Mouse (Mus musculus) left cerebral cortex, adult 9 months (tissue): ENCODE measurements at regions not wholly inside any gene's neighbourhood (a gene's known extent, or its start where the extent isn't known, plus 50 kb on each side); places are given as distances from the start of the nearest gene placed in this dataset.
"Not testable (repeated sequence)": the region's sequence is repeated elsewhere in the genome, so short reads cannot be mapped to it uniquely, and the experiment has no call there.

ENCODE experiments used
- DNase-seq, 2 experiments: peaks; one replicate each; pipeline ENCODE4 v3.0.0; 2022; ENCODE audit warnings: low spot score in 2 of 2

DNA sequence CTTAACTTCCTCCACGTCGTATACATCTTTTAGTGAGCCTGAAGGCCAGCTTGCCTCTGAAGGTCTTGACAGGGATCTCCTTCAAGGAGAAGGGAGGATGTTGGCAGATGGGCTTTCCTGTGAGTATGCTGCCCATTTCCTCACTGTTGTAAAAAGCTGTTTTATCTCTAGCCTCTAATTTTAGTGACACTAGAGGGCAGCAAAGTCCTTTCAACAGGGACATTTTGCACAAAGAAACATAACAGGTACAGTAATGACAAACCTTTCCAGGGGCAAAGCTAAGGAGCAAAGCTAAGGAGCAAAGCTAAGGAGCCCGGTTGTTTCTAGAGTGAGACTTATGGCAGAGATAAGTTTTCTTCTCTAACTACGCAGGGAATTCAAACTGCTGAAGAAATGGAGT, 59.0 kb upstream of the Kbtbd8 start:
- DNase-seq, result peak in 1 of 2 experiments; percentile 55

DNA sequence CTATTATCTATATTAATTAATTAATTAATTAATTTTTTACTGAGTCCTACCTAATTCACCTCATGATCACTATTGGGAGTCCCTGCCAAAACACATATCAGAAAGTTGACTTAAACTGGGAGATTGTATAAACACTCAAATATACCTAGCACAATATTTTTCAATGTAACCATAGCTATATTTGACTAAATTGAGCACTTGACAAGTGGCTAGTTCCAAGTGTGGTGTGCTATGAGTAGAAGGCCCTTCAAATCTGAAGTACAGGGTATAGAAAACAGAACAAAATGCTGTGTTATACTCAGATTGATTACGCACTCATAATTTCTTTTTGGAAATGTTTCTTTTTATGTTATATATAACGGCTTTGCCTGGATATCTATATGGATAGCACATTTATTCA, 60.8 kb upstream of the Kbtbd8 start:
- DNase-seq, result no peak

DNA sequence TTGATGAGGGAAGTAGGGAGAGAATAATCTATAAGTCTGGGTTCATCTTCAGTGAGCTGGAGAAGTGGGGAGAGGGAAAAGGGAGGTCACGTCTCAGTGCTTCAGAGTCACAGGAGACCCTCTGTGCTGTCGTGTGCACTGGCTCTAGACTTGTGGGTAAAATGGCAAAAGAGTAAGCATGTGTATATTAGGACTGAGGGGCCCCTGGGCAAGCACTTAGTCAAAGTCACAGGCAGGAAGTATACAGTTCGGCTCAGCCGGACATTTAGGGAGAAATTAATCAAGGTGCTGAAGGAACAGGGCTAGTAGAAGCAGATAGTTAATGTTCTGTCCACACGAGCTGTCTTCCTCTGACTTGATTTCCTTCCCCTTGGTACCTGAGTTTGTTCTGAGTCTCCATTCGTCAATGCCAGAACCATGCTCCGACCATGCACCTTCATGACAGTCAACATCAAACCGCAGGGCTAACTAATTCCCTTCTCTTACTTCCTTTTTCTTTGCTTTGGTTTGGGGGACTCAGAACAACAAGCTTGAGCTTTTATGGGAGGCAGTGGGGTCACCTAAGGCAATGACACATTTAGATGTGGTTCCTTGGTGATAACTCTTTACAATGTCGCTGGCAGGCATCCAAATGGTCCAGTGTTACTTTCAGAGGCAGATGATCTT, 63.2 kb upstream of the Kbtbd8 start:
- no peak for DNase-seq

DNA sequence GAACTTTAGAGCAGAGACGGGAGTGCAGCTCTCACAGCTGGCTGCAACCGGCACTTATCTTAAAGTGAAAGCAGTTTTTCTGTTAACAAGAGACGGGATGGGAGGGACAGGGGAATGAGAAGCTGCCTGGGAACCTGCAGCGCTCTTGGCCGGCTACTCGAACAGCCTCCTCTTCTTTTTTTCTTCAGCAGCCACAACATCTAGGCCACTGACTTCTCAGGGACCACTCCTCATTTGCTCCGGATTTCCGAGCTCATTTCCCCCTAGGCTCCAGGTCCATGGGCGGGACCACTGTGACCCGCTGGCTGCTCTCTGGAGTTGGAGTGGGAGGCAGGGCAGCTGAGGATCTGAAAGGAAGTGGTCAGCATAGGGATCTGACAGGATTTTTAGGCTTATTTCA, 75.7 kb upstream of the Kbtbd8 start:
- DNase-seq, result not testable (repeated sequence)

DNA sequence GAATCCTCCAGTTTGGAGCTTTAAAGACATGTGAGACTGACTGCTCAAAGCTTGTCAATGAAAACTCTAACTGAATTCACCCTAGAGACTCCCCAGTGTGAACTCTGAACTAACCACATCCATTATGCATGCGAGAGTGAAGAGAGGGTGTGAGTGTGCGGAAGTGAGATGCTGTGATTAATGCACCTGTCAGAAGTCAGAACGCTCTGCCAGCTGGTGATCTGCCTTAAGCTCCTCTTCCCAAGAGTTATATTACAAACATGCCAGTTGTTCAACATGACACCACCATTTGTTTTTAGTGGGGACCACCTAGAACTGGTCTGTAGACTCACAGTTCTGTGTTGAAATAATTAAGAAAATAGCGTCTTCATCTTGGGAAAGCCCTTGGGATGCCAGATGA, 92.8 kb upstream of the Kbtbd8 start:
- no peak for DNase-seq

DNA sequence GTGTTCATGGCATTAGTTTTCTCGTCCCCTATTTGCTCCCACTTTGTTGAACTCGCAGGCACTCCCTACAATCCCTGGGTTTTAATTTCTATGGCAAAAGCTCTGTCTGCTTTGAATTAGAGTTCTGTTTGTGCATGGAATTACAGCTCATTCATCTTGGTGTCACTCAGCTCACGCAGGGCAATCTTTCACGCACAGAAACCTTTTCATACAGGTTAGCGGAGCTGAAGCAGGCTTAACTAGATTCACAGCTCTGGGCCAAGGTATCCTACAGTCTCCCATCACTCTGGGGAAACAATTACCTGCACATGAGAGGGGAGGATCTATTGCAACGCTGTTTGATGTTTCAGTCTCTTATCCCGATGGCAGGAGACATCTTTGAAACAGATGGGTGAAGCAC, 95.3 kb upstream of the Kbtbd8 start:
- DNase-seq, result no peak

DNA sequence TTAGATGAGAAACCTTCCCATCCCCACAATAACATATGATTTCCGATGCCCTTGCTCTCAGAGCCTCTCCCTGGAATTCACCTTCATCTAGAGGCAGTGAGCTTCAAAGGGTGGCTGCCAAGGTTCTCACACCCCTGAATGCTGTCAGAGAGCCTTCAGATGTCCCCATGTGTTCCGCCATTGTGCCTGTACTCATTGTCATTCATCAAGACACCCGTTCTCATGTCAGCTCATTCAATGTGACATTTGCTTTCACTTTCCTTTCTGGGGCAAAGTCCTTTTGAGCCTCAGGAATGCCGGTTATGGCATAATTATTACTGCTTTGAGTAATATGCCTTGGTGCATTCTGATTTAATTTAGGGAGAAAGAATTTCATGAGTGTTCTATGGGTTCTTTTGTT, 99.1 kb upstream of the Kbtbd8 start:
- no peak for DNase-seq

DNA sequence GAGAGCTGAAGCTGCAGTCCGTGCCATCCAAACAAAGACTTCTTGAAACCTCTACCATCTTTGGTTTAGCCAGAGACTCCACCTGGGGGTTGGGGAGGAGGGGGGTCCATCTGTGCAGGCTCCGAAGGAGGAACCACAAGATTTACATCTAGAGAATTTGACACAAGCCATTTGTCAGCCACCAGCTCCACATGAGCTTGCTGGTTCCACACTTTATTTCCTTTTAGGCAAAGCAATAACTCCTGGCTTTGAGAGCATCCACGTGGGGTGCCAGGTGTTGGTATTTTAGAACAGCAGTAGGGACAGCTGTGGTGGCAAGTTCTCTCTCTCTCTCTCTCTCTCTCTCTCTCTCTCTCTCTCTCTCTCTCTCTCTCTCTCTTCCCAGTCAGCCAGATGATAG, 99.6 kb upstream of the Kbtbd8 start:
- DNase-seq, result no peak

DNA sequence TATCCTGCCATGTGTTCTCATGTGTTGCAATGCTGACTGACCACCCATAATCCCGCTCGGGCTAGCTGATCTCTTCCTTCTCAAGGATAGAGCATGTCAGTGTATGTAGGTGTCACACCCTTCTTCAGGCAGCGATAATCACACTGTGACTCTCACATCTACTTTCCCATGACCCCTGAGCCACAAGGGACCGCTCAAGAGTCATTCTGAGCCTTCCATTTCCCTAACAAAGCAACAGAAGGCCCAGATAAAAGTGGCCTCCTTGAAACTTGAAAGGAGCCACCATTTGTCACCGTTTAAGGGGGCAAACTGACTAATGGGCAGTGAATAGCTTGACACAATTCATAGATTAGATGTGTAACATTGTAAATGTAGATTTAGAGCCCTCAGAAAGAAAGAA, 103.9 kb upstream of the Kbtbd8 start:
- no peak for DNase-seq

DNA sequence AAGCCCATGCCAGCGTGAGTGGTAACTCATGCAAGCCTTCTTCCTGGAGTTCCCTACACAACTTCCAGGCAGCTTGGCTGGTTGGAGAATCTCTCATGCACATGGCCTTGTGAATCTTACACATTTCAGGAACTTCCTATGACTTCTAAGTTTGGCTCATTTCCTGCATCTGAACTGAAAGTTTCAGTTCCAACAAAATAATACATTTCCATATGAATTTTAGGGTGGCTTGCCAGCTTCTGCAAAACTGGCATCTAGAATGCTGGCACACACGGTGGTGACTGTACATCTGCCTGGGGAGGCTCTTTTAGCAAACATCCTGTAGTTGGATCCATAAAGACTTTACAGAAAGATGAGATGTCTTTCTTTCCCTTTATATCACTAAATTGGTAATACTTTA, 110.6 kb upstream of the Kbtbd8 start:
- DNase-seq, result peak in 1 of 2 experiments; percentile 14

DNA sequence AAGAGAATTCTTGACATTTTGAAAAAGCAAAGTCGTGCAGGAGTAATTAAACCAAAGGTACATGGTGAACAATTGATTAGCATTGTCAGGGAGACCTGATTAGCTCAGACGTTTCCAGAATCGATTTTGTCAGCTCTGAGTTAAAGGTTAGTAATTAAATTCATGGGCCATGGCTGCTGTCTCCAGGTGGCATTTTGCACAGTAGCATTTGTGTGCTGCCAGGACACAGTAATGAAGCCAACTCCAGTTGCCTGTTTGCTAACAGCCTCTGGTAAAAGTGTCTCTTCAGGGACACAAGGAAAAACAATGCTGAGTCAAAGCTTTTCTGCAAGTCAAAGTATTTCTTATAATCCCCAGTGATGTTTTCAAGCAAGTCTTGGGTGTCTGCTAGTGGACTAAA, 113.3 kb upstream of the Kbtbd8 start:
- no peak for DNase-seq

DNA sequence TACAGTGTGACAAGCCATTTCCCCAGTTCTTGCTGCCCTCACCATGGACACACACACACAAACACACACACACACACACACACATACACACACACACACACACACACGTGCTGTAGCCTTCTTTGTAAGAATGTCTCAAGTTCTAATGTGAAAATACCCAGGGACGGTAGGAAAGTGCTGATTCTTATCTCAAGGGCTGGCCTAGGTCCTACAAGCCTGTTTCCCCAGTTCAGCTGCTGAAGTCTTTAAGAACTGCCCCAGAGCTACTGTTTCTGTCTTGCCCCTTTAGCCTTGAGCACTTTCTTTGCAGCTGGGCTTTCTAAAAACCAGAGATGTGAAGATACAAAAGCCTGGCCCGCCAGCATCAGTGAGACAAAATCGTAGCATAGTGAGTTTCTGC, 117.5 kb upstream of the Kbtbd8 start:
- DNase-seq, result no peak

DNA sequence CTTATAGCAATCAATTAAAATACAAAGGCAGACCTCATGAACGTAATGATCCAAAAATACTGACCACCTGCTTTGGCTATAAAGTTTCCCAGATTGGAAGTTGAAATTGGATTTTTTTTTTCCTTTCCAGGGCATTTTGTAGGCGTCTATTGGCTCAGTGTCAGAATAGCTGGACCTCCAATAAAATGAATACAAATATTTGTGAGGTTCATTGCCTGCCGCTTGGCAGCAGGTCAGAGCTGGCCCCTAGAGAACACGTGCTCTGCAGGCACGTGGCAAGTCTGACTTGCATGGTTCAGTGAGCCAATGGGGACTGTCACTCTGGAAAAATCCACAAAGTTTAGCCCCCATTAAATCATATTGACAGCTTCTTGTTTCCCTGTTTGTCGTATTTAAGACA, 118.0 kb upstream of the Kbtbd8 start:
- DNase-seq, result no peak

DNA sequence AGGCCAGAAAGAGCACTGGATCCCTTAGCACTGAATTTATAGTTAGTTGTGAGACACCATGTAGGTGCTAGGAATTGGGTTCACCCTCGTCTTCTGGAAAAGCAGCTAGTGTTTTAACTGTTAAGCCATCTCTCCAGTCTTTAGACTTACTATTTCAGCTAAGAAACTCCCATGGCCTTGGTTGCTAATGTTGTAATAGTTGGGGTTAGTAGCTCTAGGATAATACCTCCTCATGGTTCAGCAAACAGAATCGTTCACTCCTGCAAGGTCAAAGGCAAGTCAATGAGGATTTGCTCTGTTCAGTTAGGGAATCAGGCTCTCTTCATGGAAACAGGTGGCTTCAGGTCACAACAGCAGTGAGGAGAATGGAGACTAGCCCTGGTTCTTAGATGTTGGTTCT, 118.7 kb upstream of the Kbtbd8 start:
- DNase-seq, result no peak

DNA sequence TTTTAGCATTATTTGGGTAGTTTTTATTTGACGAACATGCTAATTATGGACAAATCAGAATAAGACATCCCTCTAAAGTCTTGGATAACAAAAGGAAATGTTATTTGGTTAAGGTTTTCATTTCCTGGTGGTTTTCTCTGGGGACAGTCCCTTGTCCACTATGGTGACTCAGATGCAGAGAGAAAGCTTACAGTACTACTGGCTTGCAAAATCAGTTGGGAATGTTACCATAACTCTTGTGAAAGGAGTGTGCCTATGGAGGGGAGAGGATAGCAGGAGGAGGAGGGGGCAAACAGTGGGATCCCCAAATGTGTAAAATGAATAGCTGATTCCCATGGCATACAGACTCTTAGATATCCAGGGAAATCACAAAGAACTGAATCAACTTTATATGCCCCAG, 122.7 kb upstream of the Kbtbd8 start:
- DNase-seq, result no peak

DNA sequence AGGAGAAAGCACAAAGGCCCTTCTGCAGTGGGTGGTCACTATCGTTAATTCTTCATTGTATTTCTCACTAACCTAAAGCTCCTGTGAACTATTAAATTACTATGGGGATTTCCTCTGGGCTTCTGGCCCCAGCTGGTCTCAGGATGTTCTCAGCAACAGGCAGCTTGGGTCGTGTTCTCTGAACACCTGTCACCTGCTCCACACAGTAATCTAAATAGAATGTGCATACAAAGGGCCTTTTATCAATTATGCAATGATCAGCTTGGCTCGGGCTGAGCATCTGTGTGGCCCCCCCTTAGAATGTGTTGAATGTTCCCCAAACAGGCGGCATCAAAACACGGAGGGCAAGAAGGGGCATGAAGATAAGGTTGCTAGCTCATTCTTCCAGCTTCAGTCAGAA, 129.6 kb upstream of the Kbtbd8 start:
- no peak for DNase-seq

DNA sequence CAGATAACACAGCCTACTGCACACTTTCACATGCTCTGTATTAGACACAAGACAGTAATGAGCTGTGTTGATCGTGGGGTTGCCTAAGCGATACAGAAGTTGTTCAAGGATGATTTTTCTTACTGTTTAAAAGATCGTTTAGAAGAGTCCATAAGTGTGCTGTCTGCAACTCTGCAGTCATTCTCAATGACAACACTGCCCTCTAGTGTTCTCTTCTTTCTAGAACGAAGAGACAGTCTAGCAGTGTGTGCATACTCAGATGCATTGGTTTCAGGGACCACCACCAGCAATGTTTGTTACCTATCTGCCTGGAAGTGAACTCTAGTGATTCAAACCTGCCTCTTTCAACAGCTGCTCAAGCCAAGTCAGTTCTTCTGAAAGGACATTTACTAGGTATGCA, 130.7 kb upstream of the Kbtbd8 start:
- peak in 1 of 2 experiments; percentile 43 for DNase-seq

DNA sequence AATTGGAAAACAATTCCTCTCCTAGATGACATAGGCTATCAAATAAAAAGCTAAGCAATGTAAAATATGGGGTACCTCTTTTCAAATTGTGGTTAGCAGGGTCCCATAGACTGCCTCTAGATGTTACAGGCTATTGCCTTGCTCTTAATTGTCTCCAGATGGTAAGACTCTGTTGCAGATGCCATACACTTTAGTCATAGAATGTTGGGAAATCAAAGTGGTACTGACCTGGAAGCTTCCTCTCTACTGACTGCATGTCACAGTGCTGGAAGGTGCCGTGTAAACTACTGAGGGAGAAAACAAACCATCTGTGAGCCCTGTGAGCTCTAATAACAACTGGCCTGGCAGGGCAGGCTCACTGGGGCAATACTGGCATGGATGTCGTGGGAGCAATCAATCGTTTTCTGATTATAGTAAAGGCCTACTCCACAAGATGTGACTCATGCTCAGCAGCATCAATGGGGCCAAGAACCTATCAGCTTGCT, 132.6 kb upstream of the Kbtbd8 start:
- DNase-seq, result no peak

DNA sequence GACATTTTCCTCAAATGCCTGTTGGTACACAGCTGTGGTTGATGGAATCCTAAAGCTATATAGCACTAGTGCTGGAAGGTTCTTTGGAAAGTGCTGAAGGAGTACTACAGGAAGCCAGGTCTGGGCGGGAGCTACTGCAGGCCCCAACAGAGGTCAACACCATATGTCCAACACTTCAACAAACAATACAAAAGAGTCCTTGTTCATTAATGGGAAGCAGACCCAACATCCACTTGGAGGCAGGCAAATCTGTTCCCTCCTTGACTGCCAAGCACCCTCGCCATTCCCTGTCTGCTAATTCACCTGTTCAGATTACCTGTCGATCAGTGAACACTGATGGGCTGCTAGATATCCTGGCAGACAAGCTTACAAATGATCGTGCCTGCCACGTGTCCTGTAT, 148.4 kb upstream of the Kbtbd8 start:
- DNase-seq, result no peak

DNA sequence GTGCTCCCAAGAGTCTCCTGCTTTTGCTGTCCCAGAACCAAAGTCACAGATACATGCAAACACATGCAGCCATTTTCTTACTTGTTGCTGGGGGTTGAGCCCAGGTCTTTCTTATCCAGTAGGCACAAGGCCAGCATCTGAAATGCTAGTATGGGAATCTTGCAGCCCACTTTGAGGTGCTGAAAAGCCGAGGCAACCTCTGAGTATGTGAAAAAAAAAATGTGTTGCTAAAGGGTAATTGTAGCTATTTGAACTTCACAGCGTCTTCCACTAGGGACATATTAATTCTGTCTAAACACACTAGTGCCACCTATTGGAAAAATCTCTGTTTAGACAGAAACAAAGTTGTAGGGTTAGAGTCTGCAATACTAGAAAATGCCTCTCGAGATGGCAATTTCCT, 150.1 kb upstream of the Kbtbd8 start:
- DNase-seq, result peak in 1 of 2 experiments; percentile 11

DNA sequence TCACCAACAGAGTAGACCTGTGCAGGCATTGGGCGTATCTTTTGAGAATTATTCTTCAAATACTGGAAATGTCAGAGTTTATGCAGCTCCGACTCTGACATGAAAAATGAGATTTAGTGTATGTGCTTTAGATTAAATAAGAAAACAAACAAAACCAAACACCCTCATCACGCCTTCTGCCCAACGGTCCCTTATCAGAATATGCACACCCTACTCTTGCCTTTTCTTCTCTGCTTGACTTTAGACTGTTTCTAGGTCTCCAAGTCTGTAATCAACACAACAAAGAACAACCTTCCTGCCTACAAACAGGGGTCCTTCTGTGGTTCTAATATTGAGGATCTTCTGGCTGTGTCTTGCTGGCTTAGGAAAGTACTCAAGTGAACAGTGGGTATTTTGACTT, 153.8 kb upstream of the Kbtbd8 start:
- DNase-seq, result no peak

DNA sequence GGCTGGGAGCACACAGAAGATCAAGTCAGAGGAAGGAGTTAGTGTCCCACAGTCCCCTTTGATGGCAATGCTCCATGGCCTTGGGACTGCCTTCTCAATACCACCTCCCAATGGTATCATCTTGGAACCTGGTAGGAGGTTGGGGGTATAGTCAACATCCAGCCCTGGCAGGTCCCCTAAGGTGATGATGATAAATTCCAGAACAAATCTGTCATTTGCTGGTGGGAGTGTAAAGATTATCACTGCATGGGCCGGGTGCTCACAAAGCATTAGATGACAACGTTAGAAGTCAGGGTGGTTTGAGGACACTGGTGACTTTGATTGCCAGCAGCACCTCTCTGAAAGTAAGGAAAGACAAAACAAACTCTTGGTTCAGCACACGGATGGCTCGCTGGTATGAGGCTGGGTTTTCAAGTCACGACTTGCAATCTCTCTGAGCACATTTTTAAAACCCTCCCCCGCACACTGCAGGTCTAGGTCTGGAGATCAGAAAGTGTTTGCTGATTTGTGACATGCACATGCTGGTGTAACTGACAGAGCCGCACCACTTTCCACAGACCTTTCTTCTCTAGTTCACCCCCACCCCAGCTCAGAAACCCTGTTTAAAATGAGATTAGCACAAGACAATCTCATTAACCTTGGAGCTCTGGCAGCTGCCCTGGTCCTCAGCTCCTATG, 154.5 kb upstream of the Kbtbd8 start:
- no peak for DNase-seq

DNA sequence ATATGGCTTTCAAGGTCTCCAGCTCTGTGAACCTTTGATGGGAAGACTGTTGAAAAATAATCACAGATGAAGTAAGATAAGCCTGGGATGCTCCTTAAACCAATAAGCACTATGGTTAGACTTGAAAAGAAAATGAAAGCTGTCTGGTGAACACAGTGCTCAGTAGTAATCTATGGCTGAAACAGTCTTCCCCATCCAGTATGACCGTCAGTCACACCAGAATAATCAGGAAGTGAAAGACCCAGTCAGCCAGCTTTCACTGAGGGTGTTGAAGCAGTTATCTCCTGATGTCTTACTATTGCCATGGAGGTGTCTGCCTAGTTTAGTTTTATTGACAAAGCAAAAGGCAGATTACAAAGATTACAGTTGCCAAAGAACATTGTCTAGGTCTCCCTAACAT, 155.2 kb upstream of the Kbtbd8 start:
- DNase-seq, result no peak

DNA sequence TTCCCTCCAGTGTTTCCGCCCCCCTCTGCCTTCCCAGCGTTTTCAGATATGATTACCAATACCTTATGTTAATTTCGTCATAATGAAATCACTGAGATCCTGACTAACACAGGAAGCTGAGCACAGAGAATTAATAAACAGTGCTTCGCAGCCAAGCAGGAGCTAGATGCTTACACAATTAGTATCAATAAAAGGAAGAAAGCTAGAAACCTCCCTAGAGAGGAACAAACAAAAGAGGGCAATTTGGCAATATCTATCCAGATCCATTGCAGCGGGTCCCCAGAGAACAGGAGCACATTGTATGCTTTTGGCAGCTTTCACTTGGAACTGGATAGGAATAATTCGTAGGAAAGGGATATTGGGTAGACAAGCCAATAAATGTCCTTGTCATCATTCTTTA, 159.1 kb upstream of the Kbtbd8 start:
- DNase-seq, result no peak
